Mouse (Mus musculus) cortical plate, adult 2 months (tissue): ENCODE results near the gene Sprr2a3. TPM values are rescaled to one million over a fixed set of nuclear protein-coding genes. Genes with fewer than 3 reads are reported as not detected.
"Not testable (repeated sequence)": the region's sequence is repeated elsewhere in the genome, so short reads cannot be mapped to it uniquely, and the experiment has no call there.

Experiments
- H3K27ac ChIP-seq: fragments of 200-500 bp; 2 replicates; pipeline ENCODE4 v1.5.1; 2012; ENCODE audit warnings: low read length, control low read depth, inconsistent platforms; ENCODE audit not compliant: insufficient read depth
- H3K4me1 ChIP-seq: fragments of 200-500 bp; 2 replicates; pipeline ENCODE4 v1.6.1; 2011; ENCODE audit warnings: low read length; ENCODE audit not compliant: control insufficient read depth, insufficient read depth
- H3K4me3 ChIP-seq: fragments of 200-500 bp; 2 replicates; pipeline ENCODE4 v1.5.1; 2011; ENCODE audit warnings: mild to moderate bottlenecking, low read length, control low read depth; ENCODE audit not compliant: insufficient read depth
- polyA plus RNA-seq: library from polyadenylated mRNA; depleted of rRNA; stranded (reverse); fragments of >200 nt; gene quantifications from 2 replicates; pipeline ENCODE4 v1.2.3, GENCODE M21; 2012; rRNA removed

Gene Sprr2a3
- polyA plus RNA-seq = 0.11 TPM in 1 of 2 replicates, not detected in the other

GRCm38 (mm10) chr3:92285101-92285500 is at the start of gene Sprr2a3:
Sprr2a3 (plus strand) TSS chr3:92285417.
- H3K4me3 ChIP-seq, H3K27ac ChIP-seq, H3K4me1 ChIP-seq: not testable (repeated sequence)

- not testable (repeated sequence) for H3K27ac ChIP-seq, H3K4me1 ChIP-seq, H3K4me3 ChIP-seq
Observed at GRCm38 (mm10) chr3:92236463-92237189, 48.6 kb upstream of the Sprr2a3 start.

- not testable (repeated sequence) for H3K4me1 ChIP-seq, H3K27ac ChIP-seq, H3K4me3 ChIP-seq
Observed at GRCm38 (mm10) chr3:92238736-92239135, 46.5 kb upstream of the Sprr2a3 start.

- not testable (repeated sequence) for H3K4me1 ChIP-seq, H3K4me3 ChIP-seq, H3K27ac ChIP-seq
Observed at GRCm38 (mm10) chr3:92239197-92239596, 46.0 kb upstream of the Sprr2a3 start.

DNA sequence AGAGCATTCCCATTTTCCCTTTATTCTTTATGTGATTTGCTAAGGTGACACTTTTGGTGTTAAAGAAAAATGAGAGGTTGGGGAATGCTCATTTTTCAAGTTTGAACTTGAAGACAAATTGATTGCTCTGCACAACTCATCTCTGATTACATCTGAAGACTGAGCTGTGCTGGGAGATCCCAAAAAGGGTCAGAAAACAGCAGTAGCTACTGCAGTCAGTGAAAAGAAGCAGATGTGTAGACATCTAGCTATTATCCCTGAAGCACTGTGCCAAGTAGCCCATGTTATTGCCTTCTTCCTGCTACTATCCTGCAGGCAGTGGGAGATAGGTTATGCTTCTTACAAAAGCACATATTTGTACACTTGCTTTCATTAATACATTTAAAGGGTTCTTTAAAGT is 40.4 kb upstream of the Sprr2a3 start:
- not testable (repeated sequence) for H3K27ac ChIP-seq, H3K4me3 ChIP-seq, H3K4me1 ChIP-seq

GRCm38 (mm10) chr3:92246245-92246644 is 39.0 kb upstream of the Sprr2a3 start:
- not testable (repeated sequence) for H3K4me3 ChIP-seq, H3K4me1 ChIP-seq, H3K27ac ChIP-seq

GRCm38 (mm10) chr3:92248494-92248893 is 36.7 kb upstream of the Sprr2a3 start:
- not testable (repeated sequence) for H3K27ac ChIP-seq, H3K4me1 ChIP-seq, H3K4me3 ChIP-seq

GRCm38 (mm10) chr3:92250450-92250849 is 34.8 kb upstream of the Sprr2a3 start:
- not testable (repeated sequence) for H3K4me1 ChIP-seq, H3K27ac ChIP-seq, H3K4me3 ChIP-seq

DNA sequence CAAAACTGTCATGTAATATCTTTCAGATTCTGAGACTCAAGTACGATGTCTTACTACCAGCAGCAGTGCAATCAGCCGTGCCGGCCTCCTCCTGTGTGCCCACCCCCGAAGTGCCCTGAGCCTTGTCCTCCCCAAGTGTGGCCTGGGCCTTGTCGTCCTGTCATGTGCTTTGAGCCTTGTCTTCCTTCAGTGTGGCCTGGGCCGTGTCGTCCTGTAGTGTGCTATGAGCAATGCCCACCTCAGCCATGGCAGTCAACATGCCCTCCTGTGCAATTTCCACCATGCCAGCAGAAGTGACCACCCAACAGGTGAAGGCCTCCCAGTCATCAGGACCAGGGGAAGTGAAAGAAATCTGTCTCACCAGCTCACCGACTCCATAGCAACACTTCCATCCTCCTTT is 31.4 kb upstream of the Sprr2a3 start:
- not testable (repeated sequence) for H3K27ac ChIP-seq, H3K4me3 ChIP-seq, H3K4me1 ChIP-seq

DNA sequence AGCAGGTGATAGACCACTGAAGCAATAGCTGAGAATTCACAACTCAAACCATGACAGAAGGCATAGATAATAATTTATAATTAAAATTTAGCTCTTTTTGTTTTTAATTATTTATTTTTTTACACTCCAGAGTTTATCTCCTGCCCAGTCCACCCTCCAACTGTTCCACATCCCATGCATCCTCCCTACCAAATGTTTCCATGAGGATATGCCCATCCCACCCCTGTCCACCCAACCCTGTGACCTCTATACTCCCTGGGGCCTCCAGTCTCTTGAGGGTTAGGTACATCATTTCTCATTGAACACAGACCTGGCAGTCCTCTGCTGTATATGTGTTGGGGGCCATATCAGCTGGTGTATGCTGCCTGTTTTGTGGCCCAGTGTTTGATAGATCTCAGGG is 26.7 kb upstream of the Sprr2a3 start:
- not testable (repeated sequence) for H3K4me1 ChIP-seq, H3K4me3 ChIP-seq, H3K27ac ChIP-seq

GRCm38 (mm10) chr3:92263462-92263861 is 21.8 kb upstream of the Sprr2a3 start:
- H3K4me1 ChIP-seq, H3K4me3 ChIP-seq, H3K27ac ChIP-seq: not testable (repeated sequence)

GRCm38 (mm10) chr3:92271414-92271985 is 13.7 kb upstream of the Sprr2a3 start:
- not testable (repeated sequence) for H3K27ac ChIP-seq, H3K4me1 ChIP-seq, H3K4me3 ChIP-seq

DNA sequence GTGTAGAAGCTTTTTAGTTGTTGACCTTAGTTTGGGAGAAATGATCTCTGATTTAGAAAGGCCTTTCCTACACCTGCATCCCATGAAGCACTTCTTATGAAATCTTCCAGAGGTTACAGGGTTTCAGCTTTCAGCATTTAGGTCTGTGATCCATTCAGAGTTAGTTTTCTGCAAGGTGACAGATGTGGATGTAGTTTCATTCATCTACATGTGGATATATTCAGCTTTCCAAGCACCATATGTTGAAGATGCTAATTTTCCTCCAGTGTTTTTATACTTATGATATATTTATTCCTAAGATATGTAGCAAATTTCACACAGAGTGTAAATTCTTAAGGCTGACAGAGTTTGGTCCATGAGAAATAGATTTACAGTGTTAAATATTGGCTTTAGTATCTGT is 11.7 kb upstream of the Sprr2a3 start:
- H3K27ac ChIP-seq, H3K4me3 ChIP-seq, H3K4me1 ChIP-seq: not testable (repeated sequence)

DNA sequence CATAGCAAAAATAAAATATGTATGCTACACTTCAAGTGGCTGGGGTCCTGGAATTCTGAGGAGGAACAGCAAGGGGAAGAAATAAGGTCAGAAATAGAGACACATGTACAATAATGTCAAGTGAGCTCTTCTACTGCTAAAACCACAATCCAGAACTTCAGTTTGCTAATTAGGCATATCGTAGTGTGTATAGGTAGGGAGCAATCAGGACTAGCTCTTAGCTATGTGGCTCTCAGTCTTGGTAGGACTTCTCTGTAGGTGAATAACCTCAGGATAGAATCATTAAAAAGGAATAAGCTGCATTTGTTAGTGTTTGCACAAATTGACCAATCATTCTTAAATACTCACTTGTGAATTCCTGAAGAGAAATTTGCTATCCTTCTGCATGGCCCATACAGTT is 11.2 kb upstream of the Sprr2a3 start:
- H3K4me1 ChIP-seq, H3K27ac ChIP-seq, H3K4me3 ChIP-seq: not testable (repeated sequence)

GRCm38 (mm10) chr3:92279663-92280062 is 5.6 kb upstream of the Sprr2a3 start:
- not testable (repeated sequence) for H3K4me3 ChIP-seq, H3K4me1 ChIP-seq, H3K27ac ChIP-seq

DNA sequence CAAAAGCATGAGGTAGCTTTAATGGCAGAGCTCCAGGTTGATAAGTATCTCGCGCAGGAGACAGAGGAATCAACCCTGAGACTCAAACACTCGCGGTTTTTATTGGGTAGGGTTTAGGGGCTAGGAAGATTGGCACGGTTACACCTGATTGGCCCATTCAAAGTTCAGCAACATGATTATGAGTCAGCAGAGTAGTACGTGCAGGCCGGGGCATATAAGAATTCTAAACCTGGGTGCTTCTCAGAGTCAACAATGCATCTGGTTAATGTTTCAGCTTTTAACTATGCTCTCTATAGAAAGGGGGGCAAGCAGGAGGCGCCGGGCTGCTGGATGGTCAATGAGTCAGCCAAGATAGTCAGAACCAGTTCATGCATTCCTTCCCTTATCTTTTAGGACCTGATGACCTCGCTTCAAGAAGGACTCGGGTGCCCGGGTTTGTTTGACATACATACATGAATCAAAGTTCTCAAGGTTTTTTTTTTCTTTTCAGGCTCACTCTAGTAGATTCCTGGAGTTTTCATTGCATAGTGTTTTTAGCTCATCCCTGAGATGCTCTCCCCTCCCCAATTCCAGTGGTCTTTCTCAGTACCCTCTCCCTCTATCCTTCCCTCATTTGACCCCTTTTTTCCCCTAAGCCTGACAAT is 4.1 kb upstream of the Sprr2a3 start:
- H3K4me3 ChIP-seq, H3K4me1 ChIP-seq, H3K27ac ChIP-seq: not testable (repeated sequence)
